Mouse (Mus musculus) megakaryocyte, embryonic 14.5 days (primary cell): ENCODE measurements at regions not wholly inside any gene's neighbourhood (a gene's known extent, or its start where the extent isn't known, plus 50 kb on each side); places are given as distances from the start of the nearest gene placed in this dataset.

Experiments used
- H3K27me3 ChIP-seq: replicated peaks from 2 replicates; pipeline ENCODE3; 2012; ENCODE audit warnings: inconsistent platforms
- H3K36me3 ChIP-seq: replicated peaks from 2 replicates; pipeline ENCODE3; 2012; ENCODE audit warnings: low read length, inconsistent platforms, mixed read lengths
- H3K4me1 ChIP-seq: 2 replicates; pipeline ENCODE4 v1.6.1; 2012; ENCODE audit warnings: inconsistent platforms
- H3K4me3 ChIP-seq: replicated peaks from 2 replicates; pipeline ENCODE3; 2012; ENCODE audit warnings: moderate library complexity, mild to moderate bottlenecking, inconsistent platforms
- H3K9me3 ChIP-seq: 2 replicates; pipeline ENCODE4 v1.6.1; 2012; ENCODE audit warnings: inconsistent platforms
- FLI1 ChIP-seq: IDR thresholded peaks from 2 replicates; pipeline ENCODE4 v1.6.1; 2012; ENCODE audit warnings: low read length, inconsistent platforms, mixed read lengths
- GATA1 ChIP-seq: IDR thresholded peaks from 3 replicates; pipeline ENCODE4 v1.6.1; 2012; ENCODE audit warnings: mixed read lengths, low read length, inconsistent platforms, borderline replicate concordance

GRCm38 (mm10) chr2:74153247-74153850 lies 242.2 kb upstream of the Atp5g3 start:
- Histone ChIP-seq H3K36me3 (no peaks in the 10 kb centered on the region), H3K27me3 (no peaks in the 10 kb centered on the region), H3K4me3 (no peak overlapping the region), H3K9me3 (no peaks in the 10 kb centered on the region), H3K4me1 (no peaks in the 10 kb centered on the region)
- TF ChIP-seq GATA1 (no peak), FLI1 (no peak)

DNA sequence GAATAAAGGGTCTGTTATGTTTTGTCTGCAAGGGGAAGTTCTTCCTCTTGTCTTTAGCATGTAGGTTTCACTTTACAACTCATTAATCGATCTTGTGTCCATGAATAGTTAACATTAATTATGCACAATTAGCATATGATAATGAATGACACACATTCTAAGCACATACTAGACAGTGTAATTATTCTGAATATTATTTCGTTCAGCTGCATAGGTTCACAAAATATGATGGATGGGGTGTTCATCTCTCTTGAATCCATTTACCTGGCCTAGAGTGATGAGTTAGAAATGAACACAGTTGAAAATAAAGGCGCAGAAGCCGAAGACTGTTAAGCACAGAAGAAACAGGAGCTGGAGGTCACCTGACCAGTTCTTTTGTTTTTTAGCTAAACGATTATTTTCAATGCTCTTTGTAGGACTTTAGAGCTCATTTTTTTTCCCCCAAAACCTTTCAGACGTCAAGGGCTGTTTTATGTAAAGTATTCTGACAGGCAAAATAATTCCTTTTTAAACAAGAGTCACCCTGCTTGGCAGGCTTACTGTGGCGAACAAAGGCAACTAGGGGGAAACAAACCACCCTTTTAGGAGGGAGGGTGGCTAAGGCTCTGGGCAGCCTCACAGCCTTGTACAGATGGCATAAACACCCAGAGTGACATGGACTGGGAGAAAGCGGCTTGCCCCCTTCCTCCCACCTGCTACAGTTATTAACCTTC lies 241.6 kb upstream of the Atp5g3 start:
- no peaks in the 10 kb centered on the region for H3K27me3 ChIP-seq
- TF ChIP-seq GATA1 (no peak), FLI1 (no peak)
- no peak overlapping the region for H3K4me3 ChIP-seq
- H3K36me3 ChIP-seq, result no peaks in the 10 kb centered on the region
- H3K9me3 ChIP-seq, result no peaks in the 10 kb centered on the region
- no peaks in the 10 kb centered on the region for H3K4me1 ChIP-seq

GRCm38 (mm10) chr2:74147193-74147592 lies 236.1 kb upstream of the Atp5g3 start:
- TF ChIP-seq GATA1, result no peak
- no peak for TF ChIP-seq FLI1
- H3K27me3 ChIP-seq, result no peaks in the 10 kb centered on the region
- H3K4me3 ChIP-seq, result no peak overlapping the region
- no peaks in the 10 kb centered on the region for H3K36me3 ChIP-seq
- H3K9me3 ChIP-seq, result 0 out of 2 replicates have a peak, but pooled peaks cover 3% of the 10 kb centered on the region
- H3K4me1 ChIP-seq, result no peaks in the 10 kb centered on the region

- no peaks in the 10 kb centered on the region for H3K27me3 ChIP-seq
- no peaks in the 10 kb centered on the region for H3K4me1 ChIP-seq
- no peak overlapping the region for H3K4me3 ChIP-seq
- H3K36me3 ChIP-seq, result no peaks in the 10 kb centered on the region
- no peaks in the 10 kb centered on the region for H3K9me3 ChIP-seq
- TF ChIP-seq GATA1, result no peak
- TF ChIP-seq FLI1, result no peak
These were observed 225.5 kb upstream of the Atp5g3 start for GRCm38 (mm10) chr2:74136624-74137003.

DNA sequence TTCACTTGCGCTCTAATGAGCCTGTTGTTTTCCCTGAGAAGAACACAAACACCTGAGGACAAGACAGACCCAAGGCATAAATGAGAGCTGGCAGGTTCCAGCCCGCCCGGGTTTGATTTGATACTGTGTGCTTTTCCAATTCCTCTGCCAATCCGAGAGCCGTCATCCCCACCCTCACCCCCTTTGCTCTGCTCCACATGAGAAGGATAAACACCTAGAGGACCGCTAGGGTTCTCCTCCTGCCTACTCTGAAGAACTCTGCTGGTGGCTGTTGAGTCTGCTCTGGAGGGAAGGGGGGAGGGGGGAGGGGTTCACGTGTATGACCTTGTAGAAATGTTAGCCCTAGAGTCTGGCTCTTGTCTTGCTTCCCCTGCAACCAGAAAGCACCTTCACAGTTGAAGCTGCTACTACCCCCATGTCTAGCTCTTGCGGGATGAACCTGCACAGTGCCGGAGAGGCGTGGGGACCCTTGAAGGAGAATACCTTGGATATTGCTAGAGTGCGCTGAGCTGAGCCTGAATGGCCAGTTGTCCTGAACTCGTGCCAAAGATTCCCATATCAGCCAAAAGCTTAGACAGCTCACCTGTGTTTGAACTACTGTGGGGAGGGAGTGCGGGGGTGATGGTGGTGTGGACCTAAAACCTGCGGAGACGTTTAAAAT lies 225.0 kb upstream of the Atp5g3 start:
- TF ChIP-seq GATA1 (no peak), FLI1 (no peak)
- Histone ChIP-seq H3K4me1 (no peaks in the 10 kb centered on the region), H3K4me3 (no peak overlapping the region), H3K9me3 (no peaks in the 10 kb centered on the region), H3K36me3 (no peaks in the 10 kb centered on the region), H3K27me3 (no peaks in the 10 kb centered on the region)

DNA sequence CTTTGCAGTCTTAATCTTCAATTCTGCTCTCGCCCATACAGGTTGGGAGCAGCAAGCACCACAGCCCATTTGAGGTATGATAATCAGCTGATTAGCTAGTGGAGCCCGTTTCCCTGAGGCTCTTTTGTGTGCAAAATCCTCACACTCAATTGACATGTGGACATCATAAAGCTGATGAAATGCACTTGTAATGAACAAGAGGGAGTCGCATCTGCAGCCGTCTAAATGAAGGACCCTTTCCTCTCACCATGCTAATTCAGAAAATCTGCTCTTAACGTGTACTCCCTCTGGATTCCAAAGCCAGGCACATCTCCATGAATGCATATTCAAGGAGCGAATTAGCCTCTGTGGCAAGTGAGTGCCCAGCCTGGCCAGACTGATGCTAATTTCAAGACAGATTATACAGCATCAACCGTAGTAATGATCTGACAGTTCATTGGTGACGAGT lies 219.0 kb upstream of the Atp5g3 start:
- no peak for TF ChIP-seq GATA1
- TF ChIP-seq FLI1, result no peak
- peaks cover 12% of the 10 kb centered on the region for H3K27me3 ChIP-seq

GRCm38 (mm10) chr2:74128782-74129538 lies 217.8 kb upstream of the Atp5g3 start:
- TF ChIP-seq FLI1 (no peak), GATA1 (no peak)
- Histone ChIP-seq H3K9me3 (peaks cover 3% of the 10 kb centered on the region; the same call in 1 of the 2 replicates), H3K27me3 (peaks cover 12% of the 10 kb centered on the region), H3K36me3 (no peaks in the 10 kb centered on the region), H3K4me1 (no peaks in the 10 kb centered on the region), H3K4me3 (peak overlapping the region; percentile 33)

More for the DNA sequence above, 219.0 kb upstream of the Atp5g3 start:
- no peaks in the 10 kb centered on the region for H3K4me1 ChIP-seq
- no peaks in the 10 kb centered on the region for H3K36me3 ChIP-seq
- H3K4me3 ChIP-seq, result no peak overlapping the region
- H3K9me3 ChIP-seq, result peaks cover 3% of the 10 kb centered on the region; the same call in 1 of the 2 replicates

- Histone ChIP-seq H3K4me3 (no peak overlapping the region), H3K36me3 (no peaks in the 10 kb centered on the region), H3K9me3 (peaks cover 3% of the 10 kb centered on the region; the same call in 1 of the 2 replicates), H3K4me1 (no peaks in the 10 kb centered on the region), H3K27me3 (peaks cover 12% of the 10 kb centered on the region)
- TF ChIP-seq FLI1 (no peak), GATA1 (no peak)
These were observed 216.0 kb upstream of the Atp5g3 start for GRCm38 (mm10) chr2:74127136-74127535.

DNA sequence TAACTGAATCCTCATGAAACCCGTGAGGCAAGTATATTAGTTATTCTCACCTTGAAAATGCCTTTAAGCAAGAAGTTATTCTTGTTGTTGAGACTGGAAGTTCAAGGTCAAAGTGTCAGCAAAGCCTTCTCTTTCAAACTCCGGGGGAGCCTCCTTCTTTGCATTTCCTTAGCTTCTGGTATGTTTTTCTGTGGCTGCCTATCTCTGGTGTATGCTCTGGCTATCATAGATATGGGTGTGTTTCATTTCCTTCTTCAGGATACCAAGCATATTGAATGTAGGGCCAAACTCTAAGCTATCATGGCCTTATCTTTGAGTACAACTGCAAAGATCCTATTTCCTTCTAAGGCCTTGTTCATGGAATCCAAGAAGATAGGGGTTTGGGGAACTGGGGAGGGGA lies 213.1 kb upstream of the Atp5g3 start:
- no peaks in the 10 kb centered on the region for H3K36me3 ChIP-seq
- TF ChIP-seq GATA1 (no peak), FLI1 (no peak)

More for the DNA sequence above, 213.1 kb upstream of the Atp5g3 start:
- Histone ChIP-seq H3K4me1 (no peaks in the 10 kb centered on the region), H3K27me3 (peaks cover 6% of the 10 kb centered on the region), H3K4me3 (no peak overlapping the region), H3K9me3 (peaks cover 3% of the 10 kb centered on the region; the same call in 1 of the 2 replicates)
